Mouse (Mus musculus): ENCODE results near the gene Mvd.

DNA sequence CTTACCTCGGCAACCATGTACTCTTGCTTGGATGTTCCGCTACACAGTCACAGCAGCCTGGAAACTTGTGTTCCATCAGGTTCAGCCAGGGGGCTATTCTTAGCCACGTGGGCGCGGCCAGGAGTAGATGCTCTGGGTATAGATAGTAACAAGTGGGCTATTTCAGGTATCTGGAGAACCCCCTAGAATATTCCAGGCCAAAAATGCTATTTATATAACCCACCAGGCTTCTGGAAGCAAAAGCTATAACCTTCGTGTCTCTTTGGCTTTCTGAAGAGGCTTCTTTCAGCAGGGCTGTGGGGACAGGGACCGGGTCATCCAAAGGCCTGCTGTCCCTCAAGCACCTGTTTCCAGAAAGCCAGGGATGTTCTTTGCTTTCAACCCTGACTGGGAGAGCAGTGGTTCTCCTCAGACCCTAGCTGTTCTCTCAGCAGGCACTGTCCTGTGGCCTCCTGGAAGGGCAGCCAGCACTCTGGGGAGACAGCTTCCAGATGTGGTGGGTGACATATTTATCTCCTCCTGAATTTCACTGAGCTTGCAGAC lies 8.0 kb upstream of the Mvd start:
- TF ChIP-seq CTCF (IDR thresholded peaks at IDR 0.05; ENCODE audit: low read depth, low read length), result no peak
- no peak for TF ChIP-seq POLR2A (IDR thresholded peaks at IDR 0.05; ENCODE audit: insufficient read depth, low read length)
